Mouse (Mus musculus): Measurements from ENCODE around the gene Prkar1a.

Prkar1a gene

DNA sequence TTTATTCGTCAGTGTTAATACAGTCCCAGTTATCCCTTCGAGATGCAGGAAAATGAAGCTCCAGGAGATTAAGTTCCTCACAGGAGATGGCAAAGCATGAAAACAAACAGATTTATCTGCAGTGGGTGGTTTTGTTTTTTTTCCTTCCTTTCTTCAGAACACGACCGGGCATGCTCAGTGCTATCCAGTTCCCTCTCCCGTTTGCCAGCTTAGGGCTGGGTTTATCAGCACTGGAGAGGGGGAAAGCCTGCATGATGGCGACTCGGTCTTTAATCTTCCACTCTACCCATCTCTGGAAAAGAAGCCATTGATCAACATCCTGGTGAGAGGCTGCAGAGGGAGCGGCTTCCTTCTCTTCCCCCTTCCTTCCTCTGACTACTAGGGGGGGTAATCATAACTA, at the start of gene Prkar1a:
Gene Prkar1a (plus strand): TSS at position 200 of the 400 bp plus-strand sequence.
- DNase-seq (ENCODE audit: low read depth) = peak; percentile 43

DNA sequence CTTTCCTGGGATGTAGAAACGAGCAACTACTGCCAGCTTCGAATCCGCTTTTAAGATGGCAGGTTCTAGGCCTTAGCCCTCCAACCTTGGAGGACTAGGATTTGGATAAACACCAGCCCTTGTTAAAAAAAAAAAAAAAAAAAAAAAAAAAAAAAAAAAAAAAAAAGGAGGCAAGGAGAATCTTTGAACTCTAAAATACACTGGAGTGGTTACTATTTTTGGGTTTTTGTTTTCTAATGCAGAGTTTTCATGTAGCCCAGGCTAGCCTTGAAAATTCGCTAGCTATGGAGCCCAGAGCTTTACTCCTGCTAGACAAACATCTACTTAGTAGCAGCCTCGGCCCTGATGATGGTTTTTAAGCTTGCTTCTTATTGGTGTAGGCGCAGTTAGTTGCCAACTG, 41.6 kb upstream of the Prkar1a start:
- no peak for DNase-seq (ENCODE audit: low read depth)

DNA sequence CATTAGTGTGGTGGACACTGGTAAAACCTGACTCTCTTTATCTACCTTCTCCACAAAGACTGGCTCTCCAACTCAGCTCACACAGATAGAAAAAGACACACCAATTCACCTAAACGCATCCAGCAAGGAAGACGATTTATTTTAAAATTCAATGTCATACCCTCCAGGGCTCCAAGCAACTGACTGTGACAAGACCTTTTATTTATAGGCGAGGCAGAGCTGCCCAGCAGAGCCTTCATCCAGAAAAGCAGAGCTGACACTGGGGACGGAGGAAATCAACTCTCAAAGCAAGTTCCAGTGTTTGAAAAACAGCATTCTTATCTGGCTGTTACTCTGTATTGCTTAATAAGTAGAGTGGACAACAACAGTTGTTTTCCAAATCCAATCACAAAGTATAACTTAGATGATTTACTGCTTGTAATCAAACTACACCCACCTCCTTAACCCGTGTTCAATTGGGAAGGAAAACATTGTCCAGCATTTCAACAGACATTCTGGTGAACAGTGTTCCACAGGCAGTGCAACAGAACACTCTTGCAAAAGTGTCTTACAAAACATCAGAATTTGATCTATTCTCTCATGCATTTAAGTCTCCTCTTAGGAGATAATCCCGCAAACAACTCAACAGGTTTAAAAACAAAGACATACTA, 40.1 kb upstream of the Prkar1a start:
- DNase-seq (ENCODE audit: low read depth) = no peak

DNA sequence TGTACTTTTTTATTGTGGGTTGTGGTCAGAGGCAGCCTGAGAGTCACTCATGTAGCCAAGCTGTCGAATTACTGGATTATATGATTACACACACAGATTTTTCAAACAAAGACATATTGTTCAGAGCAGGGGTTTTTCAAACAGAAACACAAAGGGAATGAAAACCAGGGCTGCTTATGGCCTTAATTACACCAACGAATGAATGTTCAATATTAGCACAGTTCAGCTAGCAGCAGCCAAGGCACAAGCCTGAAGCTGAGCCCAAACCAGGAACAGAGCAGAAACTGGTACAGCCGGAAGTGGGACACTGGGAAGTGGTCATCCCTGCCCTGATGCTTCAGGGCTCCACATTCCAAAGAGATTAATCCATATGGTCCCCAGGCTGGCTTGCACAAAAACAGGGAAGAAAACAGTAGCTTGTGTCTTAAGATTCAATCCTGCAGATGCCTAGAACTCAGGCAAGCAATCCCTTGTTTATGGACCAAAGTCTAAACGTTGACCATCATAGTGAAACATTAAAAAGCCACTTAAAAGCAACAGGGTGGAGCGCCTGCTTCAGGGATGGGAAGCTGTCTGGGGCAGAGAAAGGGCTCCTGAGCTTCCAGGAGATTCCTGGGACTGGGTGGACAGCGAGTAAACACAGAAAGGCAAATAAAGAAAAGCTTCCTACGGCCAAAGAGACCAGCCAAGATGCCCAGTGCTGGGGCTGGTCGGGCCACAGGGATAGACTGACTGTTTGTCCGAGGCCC, 39.0 kb upstream of the Prkar1a start:
- peak; percentile 39 for DNase-seq (ENCODE audit: low read depth)

DNA sequence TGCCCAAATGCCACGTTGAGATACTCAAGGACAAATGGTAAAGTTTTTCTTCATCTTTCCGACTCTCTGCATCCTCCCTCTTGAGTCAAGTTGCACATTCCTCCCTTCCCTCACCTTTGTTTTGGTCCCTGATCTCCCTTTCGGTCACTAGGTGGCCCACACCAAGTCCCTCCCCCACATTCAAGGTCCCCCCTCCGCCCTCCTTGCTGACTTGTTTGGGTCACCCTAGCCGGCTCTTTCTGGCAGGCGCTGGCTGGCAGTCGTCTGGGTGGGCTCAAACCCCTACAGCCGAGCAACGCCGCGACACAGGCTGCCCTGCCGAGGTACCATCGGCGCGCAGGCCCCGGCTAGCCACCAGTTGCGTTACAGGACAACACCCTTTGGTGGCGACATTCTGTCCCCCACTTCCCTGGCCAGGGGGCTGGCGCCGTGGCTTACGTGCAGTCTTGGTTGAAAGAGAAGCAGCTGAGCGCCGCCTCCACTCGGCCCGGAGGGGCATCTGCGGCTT, 38.4 kb upstream of the Prkar1a start:
- no peak for DNase-seq (ENCODE audit: low read depth)

DNA sequence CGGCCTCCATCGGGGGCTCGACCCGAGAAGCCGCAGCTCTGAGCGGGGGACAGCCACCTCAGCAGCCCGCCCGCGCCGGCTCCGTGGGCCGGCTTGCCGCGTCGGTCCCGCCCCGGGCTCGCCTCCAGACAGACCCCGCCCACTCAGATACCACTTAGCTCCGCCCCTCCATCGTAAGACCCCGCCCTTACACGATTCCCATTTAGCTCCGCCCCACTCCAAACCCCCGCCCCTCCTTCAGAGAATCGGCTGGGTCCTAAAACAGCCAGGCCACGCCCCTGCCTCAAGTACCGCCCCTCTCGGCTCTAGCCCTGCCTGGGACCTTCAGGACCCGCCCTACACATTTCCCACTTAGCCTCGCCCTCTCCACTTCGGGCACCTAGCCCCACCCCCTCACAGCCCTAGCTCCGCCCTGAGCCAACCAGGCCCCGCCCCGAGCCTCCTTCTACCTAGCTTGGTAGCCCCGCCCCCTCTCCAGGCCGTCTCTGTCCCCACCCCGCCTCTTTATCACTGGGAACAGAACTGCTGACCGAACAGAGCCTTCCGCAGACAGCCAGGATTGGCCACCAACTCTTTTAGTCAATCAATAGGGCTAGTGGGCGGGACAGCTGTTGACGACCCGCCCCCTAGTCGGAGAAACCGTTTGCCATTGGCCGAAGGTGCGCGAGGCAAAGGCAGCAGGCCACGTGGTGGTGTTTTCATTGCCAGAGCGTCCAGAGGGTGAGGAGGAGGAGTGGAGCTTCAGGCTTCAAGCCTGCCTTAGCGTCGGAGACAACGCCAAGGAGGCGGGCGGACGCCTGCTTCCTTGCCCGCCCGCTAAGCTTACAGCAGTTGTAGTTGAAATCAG, 37.7 kb upstream of the Prkar1a start, which contains the start of gene Wipi1:
Gene Wipi1 (minus strand): TSS at position 665 of the 847 bp plus-strand sequence.
- DNase-seq (ENCODE audit: low read depth) = peak; percentile 100

DNA sequence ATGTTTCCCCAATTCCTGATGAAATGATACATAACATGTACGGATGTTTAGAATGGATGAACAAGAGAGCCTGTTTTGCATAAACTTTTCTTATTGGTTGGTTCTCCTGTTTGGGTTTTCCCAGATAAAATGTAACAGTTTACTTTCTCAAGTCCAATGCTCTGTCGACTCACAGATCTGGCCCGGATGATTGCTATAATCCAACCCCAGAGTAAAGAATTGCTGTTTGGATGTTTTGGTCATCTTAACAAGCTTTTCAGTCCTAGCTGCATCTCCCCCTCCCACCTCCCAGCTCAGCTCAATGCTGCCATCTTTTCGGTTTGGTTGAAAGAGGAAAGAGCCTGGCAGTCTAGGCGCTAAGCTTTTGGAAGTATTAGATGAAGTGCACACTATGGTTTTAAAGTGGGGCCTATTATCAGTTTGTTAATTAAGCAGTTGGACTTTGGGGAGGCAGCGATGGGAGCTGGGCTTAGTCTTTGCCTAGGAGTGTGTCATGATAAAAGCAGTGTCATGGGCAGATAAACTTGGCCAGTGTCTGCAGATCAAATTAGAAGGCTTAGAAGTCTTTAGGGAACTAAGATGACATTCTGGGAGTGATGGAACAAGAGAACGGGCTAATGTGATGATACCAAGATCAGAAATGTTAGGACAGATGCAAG, 36.2 kb upstream of the Prkar1a start:
- no peak for DNase-seq (ENCODE audit: low read depth)

DNA sequence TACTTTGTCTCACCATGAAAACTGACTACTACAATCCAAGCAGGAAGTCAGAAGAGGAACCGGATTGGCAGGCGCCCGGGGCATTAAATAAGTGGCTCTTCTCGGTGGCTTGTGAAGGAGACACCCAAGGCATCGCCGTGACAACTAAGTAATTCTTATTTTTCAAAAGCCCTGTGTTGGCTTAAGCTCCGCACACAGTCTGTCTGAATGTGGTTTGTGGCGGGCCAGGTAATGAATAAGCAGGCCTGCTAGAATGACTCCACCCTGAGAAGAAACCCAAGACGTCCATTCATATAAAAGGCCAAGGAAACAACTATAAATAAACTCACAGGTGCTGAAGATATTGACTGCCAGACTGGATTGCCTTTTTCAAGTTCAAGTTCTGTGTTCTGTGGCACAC, 33.9 kb upstream of the Prkar1a start:
- DNase-seq (ENCODE audit: low read depth) = peak; percentile 35

DNA sequence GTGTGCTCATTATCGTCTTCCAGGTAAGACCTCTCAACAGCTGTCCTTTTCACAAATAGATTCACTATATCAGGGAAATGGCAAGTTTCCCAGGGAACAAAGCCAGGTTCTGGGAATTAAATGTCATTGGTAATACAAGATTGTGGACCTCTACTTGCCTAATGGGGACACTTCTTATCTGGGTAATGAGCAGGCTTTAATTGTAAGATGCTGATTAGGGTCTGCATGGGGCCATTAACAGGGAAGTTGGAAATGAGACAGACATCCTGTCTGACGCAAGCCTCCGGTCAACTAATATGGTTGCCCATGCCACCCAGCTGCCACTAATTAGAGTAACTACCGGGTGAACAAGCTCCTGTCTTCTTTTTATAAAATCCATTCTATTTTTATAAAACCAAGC, 32.9 kb upstream of the Prkar1a start:
- peak; percentile 71 for DNase-seq (ENCODE audit: low read depth)

DNA sequence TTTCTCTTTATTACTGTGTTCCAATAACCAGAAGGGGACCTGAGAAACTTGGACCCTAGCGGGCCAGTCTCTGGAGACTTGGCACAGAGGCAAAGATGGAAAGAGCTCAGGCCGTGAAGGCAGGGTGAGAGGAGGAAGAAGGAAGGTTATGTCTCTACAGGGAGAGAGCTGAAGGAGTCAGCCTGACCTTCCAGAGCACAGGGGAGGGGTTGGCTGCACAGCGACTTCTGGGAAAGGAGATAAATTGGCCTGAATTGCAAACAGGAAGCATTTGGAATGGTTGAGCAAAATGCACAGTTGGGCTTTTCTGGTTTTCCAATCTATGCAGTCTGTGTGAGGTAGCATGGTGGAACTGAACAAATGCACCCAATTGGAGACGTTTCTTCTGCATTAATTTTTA, 32.4 kb upstream of the Prkar1a start:
- DNase-seq (ENCODE audit: low read depth) = peak; percentile 56

DNA sequence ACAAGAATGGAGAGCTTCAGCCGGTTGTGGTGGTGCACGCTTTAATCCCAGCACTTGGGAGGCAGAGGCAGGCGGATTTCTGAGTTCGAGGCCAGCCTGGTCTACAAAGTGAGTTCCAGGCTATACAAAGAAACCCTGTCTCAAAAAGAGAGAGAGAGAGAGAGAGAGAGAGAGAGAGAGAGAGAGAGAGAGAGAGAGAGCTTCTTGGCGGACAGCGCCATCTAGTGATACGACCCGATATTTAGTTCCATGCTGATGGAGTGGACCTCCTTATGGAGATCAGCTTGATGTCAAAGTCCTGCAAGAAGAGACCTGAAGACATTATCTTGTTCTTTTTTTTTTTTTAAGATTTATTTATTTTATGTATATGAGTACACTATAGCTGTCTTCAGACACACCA, 30.1 kb upstream of the Prkar1a start:
- peak; percentile 89 for DNase-seq (ENCODE audit: low read depth)

DNA sequence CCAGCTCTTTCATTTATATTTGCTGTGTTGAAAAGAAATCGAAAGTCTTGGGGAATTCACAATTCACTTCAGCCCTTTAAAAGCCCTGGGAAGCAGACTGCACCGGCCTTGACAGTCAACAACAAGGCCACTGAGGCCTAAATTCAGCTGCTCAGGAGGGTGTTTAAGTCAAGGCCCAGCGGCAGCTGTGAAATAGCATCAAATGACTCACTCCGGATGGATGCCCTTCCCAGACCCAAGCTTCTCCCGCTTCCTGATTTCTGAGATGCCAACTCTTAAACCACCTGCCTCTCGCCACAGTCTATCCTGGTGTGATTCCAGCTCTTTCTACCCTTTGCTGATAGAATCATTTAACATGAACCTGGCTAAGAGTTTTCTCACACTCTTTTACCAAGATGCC, 28.8 kb upstream of the Prkar1a start:
- no peak for DNase-seq (ENCODE audit: low read depth)

DNA sequence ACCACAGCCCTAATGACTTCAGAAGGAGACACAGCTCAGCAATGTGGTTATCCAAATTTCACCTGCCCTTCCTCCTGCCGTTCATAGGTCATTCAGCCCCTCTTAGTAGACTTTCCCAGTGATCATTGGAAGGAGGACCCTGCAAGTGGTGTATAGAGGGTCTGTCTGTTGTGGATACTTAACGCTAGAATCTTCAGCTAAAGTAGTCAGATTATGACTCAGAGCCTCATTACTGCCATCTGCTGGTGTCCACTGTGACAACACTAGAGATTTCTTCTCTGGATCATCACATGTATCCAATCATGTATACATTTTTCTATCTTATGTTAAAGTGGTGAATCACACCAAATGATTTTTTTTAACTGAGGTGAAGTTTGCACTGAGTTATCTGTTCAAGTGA, 28.0 kb upstream of the Prkar1a start:
- peak; percentile 79 for DNase-seq (ENCODE audit: low read depth)

DNA sequence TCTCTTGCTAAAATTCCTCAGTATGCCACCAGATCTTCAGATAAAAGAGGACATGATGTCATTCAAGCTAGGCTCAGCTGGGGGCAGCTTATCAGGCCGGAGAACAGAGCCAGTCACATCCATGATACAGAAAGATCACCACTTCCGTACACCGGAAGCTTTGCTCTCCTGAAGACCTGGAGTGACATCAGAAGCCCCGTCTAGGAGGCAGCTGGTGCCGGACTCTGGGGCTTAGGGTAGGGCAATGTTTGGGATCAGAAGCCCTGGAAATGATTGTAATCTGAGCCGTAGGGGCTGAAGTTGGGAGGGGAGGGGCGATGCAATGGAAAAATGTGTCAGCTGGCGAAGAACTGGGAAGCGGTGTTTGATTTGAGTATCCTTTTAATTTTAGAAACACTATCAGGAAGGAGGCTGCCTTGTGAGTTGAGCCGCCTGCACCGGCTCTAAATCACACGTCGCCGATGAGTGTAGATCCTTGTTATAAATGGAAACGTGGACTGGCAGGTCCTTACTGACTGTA, 26.6 kb upstream of the Prkar1a start:
- DNase-seq (ENCODE audit: low read depth) = peak; percentile 91

DNA sequence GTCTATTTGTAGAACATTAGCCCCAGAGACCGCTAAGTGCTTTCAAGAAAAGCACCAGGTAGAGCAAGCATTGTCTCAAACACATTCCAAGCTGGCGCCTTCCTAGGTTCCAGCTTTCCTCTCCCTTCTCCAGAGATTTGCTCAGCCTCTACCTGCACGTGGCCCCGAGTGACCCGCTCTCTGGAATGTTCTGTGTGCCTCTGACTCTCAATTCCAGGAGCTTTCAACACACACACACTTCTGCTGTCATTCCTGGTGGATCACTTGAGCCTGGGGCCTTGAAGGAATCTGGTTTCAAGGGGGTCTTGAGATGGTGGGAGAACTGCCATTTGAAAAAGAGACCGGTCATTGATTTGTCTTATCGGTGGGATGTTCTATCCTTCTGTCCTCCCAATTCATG, 26.0 kb upstream of the Prkar1a start:
- no peak for DNase-seq (ENCODE audit: low read depth)

DNA sequence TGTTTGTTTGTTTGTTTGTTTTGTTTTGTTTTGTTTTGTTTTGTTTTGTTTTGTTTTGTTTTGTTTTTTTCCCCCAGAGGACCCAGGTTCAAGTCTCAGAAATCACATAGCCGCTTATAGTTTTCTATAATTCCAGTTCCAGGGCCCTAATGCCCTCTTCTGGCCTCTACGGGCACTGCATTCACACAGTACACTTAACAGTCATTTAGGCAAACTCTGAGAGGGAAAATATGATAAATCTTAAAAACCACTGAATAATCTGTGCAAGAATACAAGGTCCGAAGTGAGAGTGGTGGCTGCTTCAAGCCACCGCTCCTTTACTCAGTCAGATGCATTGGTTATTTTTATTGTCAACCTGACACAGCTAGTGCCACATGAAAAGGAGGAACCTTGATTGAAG, 21.6 kb upstream of the Prkar1a start:
- peak; percentile 49 for DNase-seq (ENCODE audit: low read depth)

DNA sequence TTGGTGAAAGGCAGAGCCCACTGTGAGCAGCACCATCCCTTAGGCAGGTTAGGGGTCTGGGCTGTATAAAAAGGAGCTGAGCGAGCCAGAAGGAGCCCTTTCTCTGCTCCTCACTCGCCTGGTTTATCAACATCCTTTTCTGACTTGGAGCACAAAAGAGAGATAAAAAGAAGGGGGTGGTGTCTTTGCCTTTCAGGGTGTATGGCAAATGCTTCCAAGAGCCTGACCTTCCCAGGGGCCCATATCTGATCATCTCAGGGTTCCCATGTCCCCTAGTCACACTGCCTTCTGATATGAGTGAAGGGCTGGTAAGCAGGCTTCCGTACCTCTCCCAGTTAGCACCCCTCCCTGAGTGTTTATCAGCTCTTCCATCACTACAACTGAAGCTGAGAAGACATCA, 21.1 kb upstream of the Prkar1a start:
- no peak for DNase-seq (ENCODE audit: low read depth)

DNA sequence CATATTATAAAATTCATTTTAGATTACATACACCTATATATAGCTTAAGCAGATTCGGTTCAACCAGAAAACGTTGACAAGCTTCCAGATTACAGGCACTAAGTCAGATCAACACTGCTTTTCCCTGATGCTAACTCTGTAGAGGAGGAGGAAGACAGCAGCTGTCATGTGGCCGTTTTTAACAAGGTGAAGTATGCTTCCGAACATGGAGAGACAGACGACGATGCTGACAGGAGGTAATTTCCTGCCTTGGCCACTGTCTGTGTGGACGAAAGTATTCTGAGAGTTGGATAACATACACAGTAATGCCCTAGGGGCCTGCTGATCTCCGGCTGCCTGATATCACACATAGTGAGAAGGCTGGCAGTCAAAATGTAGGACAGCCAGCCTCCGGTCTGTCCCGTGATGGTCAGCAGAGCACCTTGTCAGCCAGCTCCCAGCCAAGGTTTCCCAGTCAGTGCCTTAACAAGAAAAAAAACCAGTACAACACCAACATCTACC, 20.1 kb upstream of the Prkar1a start:
- no peak for DNase-seq (ENCODE audit: low read depth)

DNA sequence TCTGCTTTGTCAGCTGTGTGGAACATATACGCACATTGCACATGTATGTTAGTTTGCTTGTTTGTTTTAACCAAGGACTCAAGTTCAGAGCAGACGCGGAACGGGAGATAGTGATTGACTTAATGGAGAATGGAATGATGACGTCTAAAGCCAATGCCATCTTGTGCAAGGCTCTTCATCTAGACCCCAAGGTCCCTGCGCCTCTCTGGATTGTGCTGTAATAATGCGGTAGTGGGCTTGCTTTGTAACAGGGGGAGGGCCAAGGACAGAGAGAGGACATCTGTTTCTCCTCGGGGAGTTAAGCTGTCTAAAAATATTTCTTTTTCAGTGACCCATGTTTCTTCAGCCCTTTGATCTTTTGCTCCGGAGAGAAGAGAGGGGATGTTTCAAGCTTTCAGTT, 14.3 kb upstream of the Prkar1a start:
- DNase-seq (ENCODE audit: low read depth) = no peak

DNA sequence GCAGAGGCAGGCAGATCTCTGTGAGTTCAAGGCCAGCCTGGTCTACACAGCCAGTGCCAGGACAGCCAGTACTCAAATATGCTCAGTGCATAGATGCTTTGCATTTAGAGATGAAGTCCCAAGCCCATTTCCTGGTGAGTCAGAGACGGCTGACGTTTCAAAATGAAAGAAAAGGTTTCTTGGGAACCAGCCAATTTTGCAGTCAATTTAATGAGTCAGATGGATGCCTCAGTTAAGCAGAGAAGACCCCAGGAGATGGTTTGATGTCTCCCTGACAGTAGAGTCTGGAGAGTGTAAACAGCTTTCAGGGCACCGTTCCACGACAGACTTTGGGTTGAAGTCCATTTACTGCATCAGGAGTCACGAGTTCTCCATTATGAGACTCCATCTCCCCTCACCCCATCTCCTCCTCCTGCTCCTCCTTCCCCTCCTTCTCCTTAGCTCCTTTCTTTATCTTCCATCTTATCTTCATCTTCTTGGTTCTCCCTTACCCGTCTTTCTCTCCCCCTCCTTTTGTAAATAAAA, 13.3 kb upstream of the Prkar1a start:
- peak; percentile 81 for DNase-seq (ENCODE audit: low read depth)

DNA sequence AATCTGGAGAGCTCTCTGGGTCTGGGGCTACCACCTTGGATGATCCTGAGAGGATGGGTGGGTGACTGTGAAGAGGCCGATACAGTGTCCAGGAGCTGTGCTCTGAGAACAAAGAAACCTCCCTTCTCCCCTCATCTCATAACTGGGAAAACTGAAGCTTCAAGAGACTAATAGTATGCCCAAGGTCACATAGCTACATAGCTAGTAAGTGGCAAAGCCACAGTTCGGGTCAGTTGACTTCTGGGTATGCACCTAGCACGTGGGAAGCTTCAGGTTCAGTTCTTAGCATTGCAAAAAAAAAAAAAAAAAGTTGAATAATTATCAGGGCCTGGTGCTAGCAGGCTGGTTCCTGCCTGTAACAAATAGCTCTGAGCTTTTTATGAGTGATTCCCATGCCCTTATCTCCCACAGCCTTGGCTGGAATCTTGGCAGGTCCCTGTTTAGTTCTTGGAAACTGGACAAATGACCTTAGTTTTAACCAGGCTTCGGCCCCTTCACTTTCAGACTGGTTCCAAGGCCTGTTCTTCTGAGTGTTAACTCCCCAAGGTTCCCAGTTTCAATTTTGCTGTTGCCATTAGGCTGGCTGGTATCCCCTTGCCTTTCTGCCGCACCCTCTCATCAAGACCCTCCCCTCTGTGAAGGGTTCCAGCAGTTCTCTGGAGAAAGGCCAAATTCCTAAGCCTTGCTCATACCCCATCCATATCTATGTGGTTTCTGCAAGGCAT, 7.5 kb upstream of the Prkar1a start:
- DNase-seq (ENCODE audit: low read depth) = no peak
